Mouse (Mus musculus) spleen, postnatal 10 days (tissue): ENCODE data around the gene Atf7ip2.

Source experiments
- DNase-seq, 2 experiments: peaks; one replicate each; pipeline ENCODE4 v3.0.0; 2021 to 2022; ENCODE audit warnings: low spot score in 2 of 2

The Atf7ip2 gene

GRCm38 (mm10) chr16:10297696-10298644 lies 105.5 kb downstream of the Atf7ip2 start:
- no peak for DNase-seq

- no peak for DNase-seq
These were observed 107.1 kb downstream of the Atf7ip2 start for GRCm38 (mm10) chr16:10299637-10300036.

- no peak for DNase-seq
These were observed 108.0 kb downstream of the Atf7ip2 start for GRCm38 (mm10) chr16:10300231-10301186.
